Mouse (Mus musculus): ENCODE measurements around the gene Lrrc28. TPM values are rescaled to one million over a fixed set of nuclear protein-coding genes. Genes with fewer than 3 reads are reported as not detected.

The Lrrc28 gene
- total RNA-seq, 2 experiments from 2014 or later, result 12.0 to 13.3 TPM

GRCm38 (mm10) chr7:67647277-67647676 lies 2.2 kb upstream of the Lrrc28 start, which contains the start of gene Ttc23:
Gene Ttc23 (plus strand): TSS chr7:67647410.
- ATAC-seq (replicated peaks; ENCODE audit: low FRiP score, low TSS enrichment, poor library complexity, severe bottlenecking), result no peak

GRCm38 (mm10) chr7:67646131-67646530 lies 1.1 kb upstream of the Lrrc28 start:
- no peak for ATAC-seq (replicated peaks; ENCODE audit: low FRiP score, low TSS enrichment, poor library complexity, severe bottlenecking)

GRCm38 (mm10) chr7:67645681-67646014 lies 580 bp upstream of the Lrrc28 start:
- peak; percentile 55 for ATAC-seq (replicated peaks; ENCODE audit: low FRiP score, low TSS enrichment, poor library complexity, severe bottlenecking)

- ATAC-seq (replicated peaks; ENCODE audit: low FRiP score, low TSS enrichment, poor library complexity, severe bottlenecking), result no peak
These were observed 777 bp downstream of the Lrrc28 start for GRCm38 (mm10) chr7:67644291-67644690.

- ATAC-seq (replicated peaks; ENCODE audit: low FRiP score, low TSS enrichment, poor library complexity, severe bottlenecking), result no peak
These were observed 2.1 kb downstream of the Lrrc28 start for GRCm38 (mm10) chr7:67642955-67643354.

- ATAC-seq (replicated peaks; ENCODE audit: low FRiP score, low TSS enrichment, poor library complexity, severe bottlenecking), result no peak
These were observed 6.1 kb downstream of the Lrrc28 start for GRCm38 (mm10) chr7:67639006-67639405.

- ATAC-seq (replicated peaks; ENCODE audit: low FRiP score, low TSS enrichment, poor library complexity, severe bottlenecking), result no peak
These were observed 8.9 kb downstream of the Lrrc28 start for GRCm38 (mm10) chr7:67636161-67636560.

GRCm38 (mm10) chr7:67634210-67634609 lies 10.9 kb downstream of the Lrrc28 start:
- no peak for ATAC-seq (replicated peaks; ENCODE audit: low FRiP score, low TSS enrichment, poor library complexity, severe bottlenecking)

GRCm38 (mm10) chr7:67632380-67632779 lies 12.7 kb downstream of the Lrrc28 start:
- ATAC-seq (replicated peaks; ENCODE audit: low FRiP score, low TSS enrichment, poor library complexity, severe bottlenecking), result no peak

- peak; percentile 97 for ATAC-seq (replicated peaks; ENCODE audit: low FRiP score, low TSS enrichment, poor library complexity, severe bottlenecking)
These were observed 14.3 kb downstream of the Lrrc28 start for GRCm38 (mm10) chr7:67630817-67631216.

- no peak for ATAC-seq (replicated peaks; ENCODE audit: low FRiP score, low TSS enrichment, poor library complexity, severe bottlenecking)
These were observed 15.4 kb downstream of the Lrrc28 start for GRCm38 (mm10) chr7:67629681-67630080.

GRCm38 (mm10) chr7:67626671-67627070 lies 18.4 kb downstream of the Lrrc28 start:
- no peak for ATAC-seq (replicated peaks; ENCODE audit: low FRiP score, low TSS enrichment, poor library complexity, severe bottlenecking)

GRCm38 (mm10) chr7:67622151-67622550 lies 22.9 kb downstream of the Lrrc28 start:
- ATAC-seq (replicated peaks; ENCODE audit: low FRiP score, low TSS enrichment, poor library complexity, severe bottlenecking), result no peak

- no peak for ATAC-seq (replicated peaks; ENCODE audit: low FRiP score, low TSS enrichment, poor library complexity, severe bottlenecking)
These were observed 25.2 kb downstream of the Lrrc28 start for GRCm38 (mm10) chr7:67619836-67620235.

GRCm38 (mm10) chr7:67618316-67618715 lies 26.8 kb downstream of the Lrrc28 start:
- no peak for ATAC-seq (replicated peaks; ENCODE audit: low FRiP score, low TSS enrichment, poor library complexity, severe bottlenecking)

- ATAC-seq (replicated peaks; ENCODE audit: low FRiP score, low TSS enrichment, poor library complexity, severe bottlenecking), result no peak
These were observed 27.4 kb downstream of the Lrrc28 start for GRCm38 (mm10) chr7:67617646-67618045.

GRCm38 (mm10) chr7:67616890-67617289 lies 28.2 kb downstream of the Lrrc28 start:
- no peak for ATAC-seq (replicated peaks; ENCODE audit: low FRiP score, low TSS enrichment, poor library complexity, severe bottlenecking)

GRCm38 (mm10) chr7:67614464-67614861 lies 30.6 kb downstream of the Lrrc28 start:
- ATAC-seq (replicated peaks; ENCODE audit: low FRiP score, low TSS enrichment, poor library complexity, severe bottlenecking), result no peak

GRCm38 (mm10) chr7:67613795-67614463 lies 31.1 kb downstream of the Lrrc28 start:
- no peak for ATAC-seq (replicated peaks; ENCODE audit: low FRiP score, low TSS enrichment, poor library complexity, severe bottlenecking)

GRCm38 (mm10) chr7:67608348-67609024 lies 36.6 kb downstream of the Lrrc28 start:
- ATAC-seq (replicated peaks; ENCODE audit: low FRiP score, low TSS enrichment, poor library complexity, severe bottlenecking), result no peak

- ATAC-seq (replicated peaks; ENCODE audit: low FRiP score, low TSS enrichment, poor library complexity, severe bottlenecking), result no peak
These were observed 37.3 kb downstream of the Lrrc28 start for GRCm38 (mm10) chr7:67607669-67608347.
